Mouse (Mus musculus): ENCODE measurements around the gene Rars. TPM values are rescaled to one million over a fixed set of nuclear protein-coding genes. Genes with fewer than 3 reads are reported as not detected.

Rars gene
- 159 and 181 TPM in 2 replicates for polyA plus RNA-seq (2011; ENCODE audit: insufficient read length, low read depth, missing spikeins)

- Histone ChIP-seq H3K27ac (ENCODE audit: insufficient read depth, low read length) (no peak within 1 kb of the TSS; the same call in 1 of the 2 replicates), H3K4me3 (ENCODE audit: insufficient read depth, low read length) (peak within 1 kb of the TSS; percentile 98), H3K4me1 (ENCODE audit: control insufficient read depth, insufficient read depth, low read length) (peaks cover 4% of the 10 kb centered on the region)
- TF ChIP-seq POLR2A (IDR thresholded peaks at IDR 0.05; ENCODE audit: low read depth, low read length) = peak; percentile 83
- TF ChIP-seq CTCF (IDR thresholded peaks at IDR 0.05; ENCODE audit: borderline replicate concordance, insufficient read depth, low read length) = peak; percentile 62
Measured at GRCm38 (mm10) chr11:35834022-35834760, at the start of gene Rars. TSS of gene Rars (minus strand) at chr11:35834506.

- H3K27ac ChIP-seq (ENCODE audit: insufficient read depth, low read length) = no peak overlapping the region
- no peak for TF ChIP-seq CTCF (IDR thresholded peaks at IDR 0.05; ENCODE audit: borderline replicate concordance, insufficient read depth, low read length)
- no peak for TF ChIP-seq POLR2A (IDR thresholded peaks at IDR 0.05; ENCODE audit: low read depth, low read length)
- peaks cover 9% of the 10 kb centered on the region; the same call in 1 of the 2 replicates for H3K4me1 ChIP-seq (ENCODE audit: control insufficient read depth, insufficient read depth, low read length)
- H3K4me3 ChIP-seq (ENCODE audit: insufficient read depth, low read length) = no peak overlapping the region
Measured at GRCm38 (mm10) chr11:35882777-35883176, 48.5 kb upstream of the Rars start.

- peaks cover 12% of the 10 kb centered on the region; the same call in 1 of the 2 replicates for H3K4me1 ChIP-seq (ENCODE audit: control insufficient read depth, insufficient read depth, low read length)
- no peak overlapping the region for H3K4me3 ChIP-seq (ENCODE audit: insufficient read depth, low read length)
- H3K27ac ChIP-seq (ENCODE audit: insufficient read depth, low read length) = peak overlapping the region; percentile 58; the same call in 1 of the 2 replicates
- TF ChIP-seq POLR2A (IDR thresholded peaks at IDR 0.05; ENCODE audit: low read depth, low read length) = no peak
Measured at GRCm38 (mm10) chr11:35878559-35878897, 44.2 kb upstream of the Rars start.

- Histone ChIP-seq H3K4me1 (ENCODE audit: control insufficient read depth, insufficient read depth, low read length) (peaks cover 12% of the 10 kb centered on the region; the same call in 1 of the 2 replicates), H3K27ac (ENCODE audit: insufficient read depth, low read length) (peak overlapping the region; percentile 76), H3K4me3 (ENCODE audit: insufficient read depth, low read length) (no peak overlapping the region)
- TF ChIP-seq CTCF (IDR thresholded peaks at IDR 0.05; ENCODE audit: borderline replicate concordance, insufficient read depth, low read length) (no peak), POLR2A (IDR thresholded peaks at IDR 0.05; ENCODE audit: low read depth, low read length) (no peak)
Measured at GRCm38 (mm10) chr11:35877651-35878558, 43.6 kb upstream of the Rars start.

- TF ChIP-seq CTCF (IDR thresholded peaks at IDR 0.05; ENCODE audit: borderline replicate concordance, insufficient read depth, low read length) (no peak), POLR2A (IDR thresholded peaks at IDR 0.05; ENCODE audit: low read depth, low read length) (no peak)
- H3K27ac ChIP-seq (ENCODE audit: insufficient read depth, low read length) = no peak overlapping the region
- H3K4me1 ChIP-seq (ENCODE audit: control insufficient read depth, insufficient read depth, low read length) = peaks cover 14% of the 10 kb centered on the region
- no peak overlapping the region for H3K4me3 ChIP-seq (ENCODE audit: insufficient read depth, low read length)
Measured at GRCm38 (mm10) chr11:35873624-35874244, 39.4 kb upstream of the Rars start.

- H3K4me1 ChIP-seq (ENCODE audit: control insufficient read depth, insufficient read depth, low read length) = peaks cover 4% of the 10 kb centered on the region
- TF ChIP-seq POLR2A (IDR thresholded peaks at IDR 0.05; ENCODE audit: low read depth, low read length) = no peak
- no peak for TF ChIP-seq CTCF (IDR thresholded peaks at IDR 0.05; ENCODE audit: borderline replicate concordance, insufficient read depth, low read length)
Measured at GRCm38 (mm10) chr11:35870961-35871360, 36.7 kb upstream of the Rars start.

GRCm38 (mm10) chr11:35866140-35866539 lies 31.8 kb upstream of the Rars start:
- Histone ChIP-seq H3K4me1 (ENCODE audit: control insufficient read depth, insufficient read depth, low read length) (peaks cover 6% of the 10 kb centered on the region), H3K4me3 (ENCODE audit: insufficient read depth, low read length) (no peak overlapping the region), H3K27ac (ENCODE audit: insufficient read depth, low read length) (no peak overlapping the region)
- no peak for TF ChIP-seq CTCF (IDR thresholded peaks at IDR 0.05; ENCODE audit: borderline replicate concordance, insufficient read depth, low read length)
- no peak for TF ChIP-seq POLR2A (IDR thresholded peaks at IDR 0.05; ENCODE audit: low read depth, low read length)

More at GRCm38 (mm10) chr11:35870961-35871360, 36.7 kb upstream of the Rars start:
- Histone ChIP-seq H3K27ac (ENCODE audit: insufficient read depth, low read length) (no peak overlapping the region), H3K4me3 (ENCODE audit: insufficient read depth, low read length) (no peak overlapping the region)

GRCm38 (mm10) chr11:35864981-35865604 lies 30.8 kb upstream of the Rars start:
- Histone ChIP-seq H3K4me1 (ENCODE audit: control insufficient read depth, insufficient read depth, low read length) (peaks cover 2% of the 10 kb centered on the region; the same call in 1 of the 2 replicates), H3K4me3 (ENCODE audit: insufficient read depth, low read length) (no peak overlapping the region), H3K27ac (ENCODE audit: insufficient read depth, low read length) (no peak overlapping the region)
- TF ChIP-seq CTCF (IDR thresholded peaks at IDR 0.05; ENCODE audit: borderline replicate concordance, insufficient read depth, low read length) = no peak

GRCm38 (mm10) chr11:35863653-35864052 lies 29.3 kb upstream of the Rars start:
- Histone ChIP-seq H3K27ac (ENCODE audit: insufficient read depth, low read length) (no peak overlapping the region), H3K4me1 (ENCODE audit: control insufficient read depth, insufficient read depth, low read length) (peaks cover 2% of the 10 kb centered on the region; the same call in 1 of the 2 replicates), H3K4me3 (ENCODE audit: insufficient read depth, low read length) (no peak overlapping the region)
- TF ChIP-seq CTCF (IDR thresholded peaks at IDR 0.05; ENCODE audit: borderline replicate concordance, insufficient read depth, low read length) (no peak), POLR2A (IDR thresholded peaks at IDR 0.05; ENCODE audit: low read depth, low read length) (no peak)

Data from embryonic fibroblast, embryonic 13.5 days (primary cell).